Mouse (Mus musculus) heart, embryonic 15.5 days (tissue): ENCODE data around the gene Olfr874. TPM values are rescaled to one million over a fixed set of nuclear protein-coding genes. Genes with fewer than 3 reads are reported as not detected.
"Not testable (repeated sequence)": the region's sequence is repeated elsewhere in the genome, so short reads cannot be mapped to it uniquely, and the experiment has no call there.

Source experiments
- ATAC-seq: fragments of 200-750 bp; cut with Nextera tagmentation; replicated peaks from 2 replicates; pipeline ENCODE4 v1.8.0; 2017; ENCODE audit warnings: low read depth, moderate TSS enrichment; ENCODE audit not compliant: insufficient number of reproducible peaks, insufficient read depth, low FRiP score
- H3K27ac ChIP-seq: fragments of 300-500 bp; sonication (generic); 2 replicates; pipeline ENCODE4 v1.5.1; 2015; ENCODE audit warnings: mild to moderate bottlenecking, inconsistent platforms
- H3K27me3 ChIP-seq: fragments of 300-500 bp; sonication (generic); 2 replicates; pipeline ENCODE4 v1.6.1; 2015; ENCODE audit warnings: inconsistent platforms
- H3K36me3 ChIP-seq: fragments of 300-500 bp; sonication (generic); 2 replicates; pipeline ENCODE4 v1.6.1; 2015; ENCODE audit warnings: mild to moderate bottlenecking, inconsistent platforms
- H3K4me1 ChIP-seq: fragments of 300-500 bp; sonication (generic); replicated peaks from 2 replicates; pipeline ENCODE4 v1.6.1; 2015; ENCODE audit warnings: inconsistent platforms
- H3K4me2 ChIP-seq: fragments of 300-500 bp; sonication (generic); 2 replicates; pipeline ENCODE4 v1.6.1; 2015; ENCODE audit warnings: inconsistent platforms, mild to moderate bottlenecking, moderate library complexity
- H3K4me3 ChIP-seq: fragments of 300-500 bp; sonication (generic); 2 replicates; pipeline ENCODE4 v1.5.1; 2015; ENCODE audit warnings: mild to moderate bottlenecking, inconsistent platforms
- H3K9ac ChIP-seq: fragments of 300-500 bp; sonication (generic); 2 replicates; pipeline ENCODE4 v1.6.1; 2015; ENCODE audit warnings: mild to moderate bottlenecking, inconsistent platforms
- H3K9me3 ChIP-seq: fragments of 300-500 bp; sonication (generic); replicated peaks from 2 replicates; pipeline ENCODE4 v1.6.1; 2016; ENCODE audit warnings: inconsistent platforms
- WGBS: fragments of 180-500 bp; shearing (Covaris S2); methylation state at CpG from one replicate; pipeline ENCODE4 v1.1.7; 2015; ENCODE audit warnings: mixed read lengths; 5-methylcytosine and 5-hydroxymethylcytosine counted together
- polyA plus RNA-seq: library from polyadenylated mRNA; unstranded; fragments of >200 nt; fragmentation: Nextera tagmentation; extraction: Ambion mirVana; gene quantifications from 2 replicates; pipeline ENCODE4 v1.2.1, GENCODE M21; 2015

The Olfr874 gene
- polyA plus RNA-seq, 1 experiment from 2014 or later: not detected

DNA sequence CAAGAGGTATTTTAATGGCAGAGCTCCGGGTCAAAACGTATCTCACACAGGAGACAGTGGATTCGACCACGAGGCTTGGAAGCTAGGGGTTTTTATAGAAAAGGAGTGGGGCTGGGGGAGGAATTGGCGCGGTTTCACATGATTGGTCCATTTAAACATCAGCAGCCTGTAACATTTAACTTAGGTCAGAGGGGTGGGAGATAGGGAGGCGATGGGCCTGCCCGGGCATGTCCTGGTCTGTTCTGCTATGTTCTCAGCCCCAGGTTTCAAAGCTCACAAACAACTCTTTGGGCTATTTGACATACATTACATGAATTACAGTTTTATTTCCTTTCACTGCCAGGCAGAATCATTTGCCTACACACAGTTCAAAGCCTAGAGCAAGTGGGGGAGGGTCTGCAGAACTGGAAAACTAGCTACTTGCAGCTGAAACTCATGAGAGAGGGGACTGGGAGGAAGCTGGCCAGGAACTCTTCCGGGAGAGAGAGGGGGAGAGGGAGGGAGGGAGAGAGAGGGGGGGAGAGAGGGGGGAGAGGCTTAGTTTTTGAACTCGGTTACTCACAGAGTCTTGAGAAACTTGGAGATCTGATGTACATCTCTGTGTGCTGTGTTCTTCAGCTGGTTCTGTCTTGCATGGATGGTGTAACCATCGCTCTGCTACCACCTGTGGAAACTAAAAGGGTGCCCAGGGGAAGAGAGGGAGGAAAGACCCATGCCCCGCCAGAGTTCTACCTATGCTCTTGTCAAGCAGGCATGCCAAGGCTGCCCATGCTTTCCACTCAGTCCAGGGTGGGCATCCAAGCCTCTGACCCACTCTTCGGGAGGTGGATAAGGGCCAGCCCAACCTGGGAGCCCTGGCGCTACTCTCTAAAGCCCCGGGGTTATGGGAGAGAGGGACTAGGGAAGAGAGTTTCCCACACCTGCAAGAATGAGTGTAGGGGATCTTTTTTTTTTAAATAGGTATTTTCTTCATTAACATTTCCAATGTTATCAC lies 38.8 kb downstream of the Olfr874 start:
- H3K36me3 ChIP-seq, H3K4me3 ChIP-seq, H3K9me3 ChIP-seq, H3K4me1 ChIP-seq, H3K27me3 ChIP-seq, H3K27ac ChIP-seq, ATAC-seq, H3K9ac ChIP-seq: not testable (repeated sequence)
- WGBS: 65% methylated on average over 11 of the region's 15 CpGs
- H3K4me2 ChIP-seq: peak overlapping the region; percentile 62

DNA sequence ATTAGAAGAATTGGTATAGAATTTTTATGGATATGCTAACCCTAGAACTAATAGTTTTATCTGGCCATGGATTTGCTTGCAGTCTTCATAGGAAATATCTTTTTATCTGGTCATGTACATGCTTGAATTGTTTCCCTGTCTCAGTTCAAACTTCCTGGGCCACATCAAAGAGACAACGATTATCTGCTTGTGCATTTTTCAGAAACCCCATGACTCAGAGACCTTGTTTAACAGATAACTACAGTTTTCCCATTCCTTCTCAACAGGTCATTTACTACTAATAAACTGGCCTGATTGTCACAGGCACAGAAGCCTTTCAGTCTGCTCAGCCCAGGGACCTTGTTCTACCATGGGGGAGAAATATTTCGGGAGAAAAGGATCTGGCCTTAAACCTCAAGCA lies 41.5 kb downstream of the Olfr874 start:
- Histone ChIP-seq H3K27ac (no peak overlapping the region), H3K4me3 (no peak overlapping the region), H3K9ac (no peak overlapping the region), H3K4me2 (no peak overlapping the region), H3K27me3 (no peaks in the 10 kb centered on the region), H3K9me3 (no peaks in the 10 kb centered on the region), H3K4me1 (peaks cover 7% of the 10 kb centered on the region), H3K36me3 (no peaks in the 10 kb centered on the region)
- 52% methylated on average over 2 of the region's 2 CpGs for WGBS
- ATAC-seq: no peak

Other genes with a start within 250 kb of the Olfr874 start
- 76.9 and 89.3 TPM in 2 replicates for gene Esam, start 217.0 kb upstream of the Olfr874 start, polyA plus RNA-seq
- gene Vsig2, start 205.9 kb upstream of the Olfr874 start, polyA plus RNA-seq: 2.3 and 2.5 TPM in 2 replicates
- 5.9 and 6.3 TPM in 2 replicates for gene Nrgn, start 192.2 kb upstream of the Olfr874 start, polyA plus RNA-seq
- gene Siae, start 189.4 kb upstream of the Olfr874 start, polyA plus RNA-seq: 9.0 and 10.2 TPM in 2 replicates
- 5.7 and 9.3 TPM in 2 replicates for gene Spa17, start 131.4 kb upstream of the Olfr874 start, polyA plus RNA-seq
- 94.8 and 102 TPM in 2 replicates for gene Tbrg1, start 87.8 kb upstream of the Olfr874 start, polyA plus RNA-seq
- 0.05 and 0.08 TPM in 2 replicates for gene Panx3, start 75.9 kb upstream of the Olfr874 start, polyA plus RNA-seq
- not detected in 2 replicates for gene Olfr160, start 28.9 kb upstream of the Olfr874 start, polyA plus RNA-seq
- gene Olfr875, start 26.8 kb downstream of the Olfr874 start, polyA plus RNA-seq: not detected in 2 replicates
- gene Olfr876, start 57.9 kb downstream of the Olfr874 start, polyA plus RNA-seq: not detected in 2 replicates
- gene Olfr877, start 109.2 kb downstream of the Olfr874 start, polyA plus RNA-seq: not detected in 2 replicates
- not detected in 2 replicates for gene Olfr145, start 151.6 kb downstream of the Olfr874 start, polyA plus RNA-seq
- gene Olfr878, start 172.7 kb downstream of the Olfr874 start, polyA plus RNA-seq: not detected in 2 replicates
- not detected in 2 replicates for gene Olfr881, start 246.7 kb downstream of the Olfr874 start, polyA plus RNA-seq